Mouse (Mus musculus) erythroblast, embryonic 14.5 days (primary cell): Measurements from ENCODE around the gene Ranbp6. TPM values are rescaled to one million over a fixed set of nuclear protein-coding genes. Genes with fewer than 3 reads are reported as not detected.

Experiments used
- H3K27me3 ChIP-seq: 2 replicates; pipeline ENCODE4 v1.6.1; 2012; ENCODE audit warnings: inconsistent platforms; ENCODE audit not compliant: control insufficient read depth
- H3K36me3 ChIP-seq: 2 replicates; pipeline ENCODE4 v1.6.1; 2012; ENCODE audit warnings: mild to moderate bottlenecking, inconsistent platforms; ENCODE audit not compliant: control insufficient read depth
- H3K4me1 ChIP-seq: 2 replicates; pipeline ENCODE4 v1.6.1; 2012; ENCODE audit warnings: inconsistent platforms; ENCODE audit not compliant: control insufficient read depth
- H3K4me3 ChIP-seq: replicated peaks from 2 replicates; pipeline ENCODE3; 2012; ENCODE audit warnings: moderate library complexity, mild to moderate bottlenecking, inconsistent platforms
- H3K9me3 ChIP-seq: 2 replicates; pipeline ENCODE4 v1.6.1; 2012; ENCODE audit warnings: low read length, inconsistent platforms, mixed read lengths; ENCODE audit not compliant: control insufficient read depth
- GATA1 ChIP-seq: IDR thresholded peaks from 2 replicates; pipeline ENCODE4 v1.6.1; 2012; ENCODE audit warnings: low read length, inconsistent platforms, mixed read lengths
- TAL1 ChIP-seq: IDR thresholded peaks from 3 replicates; pipeline ENCODE4 v1.6.1; 2012; ENCODE audit warnings: low read length, inconsistent platforms, mixed read lengths
- polyA plus RNA-seq: library from polyadenylated mRNA; stranded (reverse); fragments of >175 nt; gene quantifications from 2 replicates; pipeline ENCODE4 v1.2.3, GENCODE M21; 2012

Ranbp6 gene
- polyA plus RNA-seq, 1 experiment = 0.04 TPM

DNA sequence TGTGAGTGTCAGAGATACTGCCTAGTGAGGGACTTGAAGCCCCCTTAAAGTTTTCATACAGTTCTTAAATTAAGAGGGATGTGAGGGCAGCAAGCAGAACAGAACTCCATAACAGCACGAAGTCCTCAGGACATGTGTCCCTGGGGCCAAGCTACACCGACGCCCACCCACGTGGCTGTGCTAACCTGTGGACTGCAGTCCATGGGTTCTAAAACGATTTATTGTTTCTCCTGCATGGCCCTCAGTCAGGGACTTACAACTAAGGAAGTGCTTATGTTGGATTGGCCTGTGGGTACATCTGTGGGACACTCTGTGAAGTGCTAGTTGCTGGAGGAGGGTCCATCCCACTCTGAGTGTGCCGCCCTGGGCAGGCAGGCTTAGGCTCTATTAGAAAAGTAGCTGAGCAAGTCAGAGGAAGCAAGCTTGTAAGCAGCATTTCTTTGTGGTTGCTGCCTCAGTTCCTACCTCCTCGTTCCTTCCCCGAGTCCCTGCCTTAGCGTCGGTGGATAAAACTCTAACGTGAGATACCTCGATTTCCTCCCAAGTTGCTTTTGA, 10.8 kb upstream of the Ranbp6 start:
- Histone ChIP-seq H3K4me3 (no peak overlapping the region), H3K4me1 (no peaks in the 10 kb centered on the region), H3K9me3 (no peaks in the 10 kb centered on the region), H3K36me3 (no peaks in the 10 kb centered on the region), H3K27me3 (no peaks in the 10 kb centered on the region)
- no peak for TF ChIP-seq GATA1
- no peak for TF ChIP-seq TAL1

DNA sequence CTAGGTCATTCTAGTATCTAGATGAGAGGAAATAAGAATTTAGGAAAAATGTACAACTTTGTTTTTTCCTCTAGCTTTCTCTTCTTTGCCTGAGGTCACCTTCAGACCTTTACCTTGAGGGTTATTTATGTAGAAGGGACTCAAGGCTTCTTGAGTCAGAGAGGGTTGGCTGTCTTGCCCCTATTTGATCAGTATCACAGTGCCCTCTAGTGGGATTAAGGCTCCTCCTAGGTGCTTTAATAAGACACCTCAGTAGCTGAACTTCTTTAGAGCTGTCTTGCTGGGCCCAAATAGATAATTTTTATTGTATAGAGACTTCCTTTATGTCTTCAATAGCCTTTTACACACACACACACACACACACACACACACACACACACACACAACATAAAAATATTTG, 8.2 kb upstream of the Ranbp6 start:
- H3K9me3 ChIP-seq = no peaks in the 10 kb centered on the region
- H3K36me3 ChIP-seq = no peaks in the 10 kb centered on the region
- TF ChIP-seq TAL1 (no peak), GATA1 (no peak)
- H3K4me3 ChIP-seq = no peak overlapping the region
- H3K4me1 ChIP-seq = no peaks in the 10 kb centered on the region
- peaks cover 6% of the 10 kb centered on the region for H3K27me3 ChIP-seq

DNA sequence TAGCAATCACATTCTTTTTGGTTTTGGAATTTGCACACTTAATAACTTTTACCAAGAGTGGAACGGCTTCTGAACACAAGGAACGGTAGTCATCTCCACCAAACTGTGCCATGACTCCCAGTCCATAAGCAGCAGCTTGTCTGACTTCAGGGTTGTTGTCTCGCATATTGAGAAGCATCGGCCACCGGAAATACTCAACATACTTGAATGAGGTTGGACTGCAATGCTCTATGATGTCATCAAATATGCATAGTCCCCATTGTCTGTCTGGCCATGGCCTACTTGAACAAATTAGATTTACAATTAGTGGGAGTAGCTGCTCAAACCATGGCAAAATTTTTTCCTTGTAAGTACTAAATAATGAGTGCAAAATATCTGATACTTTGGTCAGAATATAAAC, 2.8 kb downstream of the Ranbp6 start:
- H3K4me1 ChIP-seq = peaks cover 32% of the 10 kb centered on the region
- H3K9me3 ChIP-seq = peaks cover 4% of the 10 kb centered on the region; the same call in 1 of the 2 replicates
- H3K27me3 ChIP-seq = 0 out of 2 replicates have a peak, but pooled peaks cover 4% of the 10 kb centered on the region
- peaks cover 31% of the 10 kb centered on the region for H3K36me3 ChIP-seq
- no peak for TF ChIP-seq GATA1
- no peak for TF ChIP-seq TAL1
- H3K4me3 ChIP-seq = no peak overlapping the region

DNA sequence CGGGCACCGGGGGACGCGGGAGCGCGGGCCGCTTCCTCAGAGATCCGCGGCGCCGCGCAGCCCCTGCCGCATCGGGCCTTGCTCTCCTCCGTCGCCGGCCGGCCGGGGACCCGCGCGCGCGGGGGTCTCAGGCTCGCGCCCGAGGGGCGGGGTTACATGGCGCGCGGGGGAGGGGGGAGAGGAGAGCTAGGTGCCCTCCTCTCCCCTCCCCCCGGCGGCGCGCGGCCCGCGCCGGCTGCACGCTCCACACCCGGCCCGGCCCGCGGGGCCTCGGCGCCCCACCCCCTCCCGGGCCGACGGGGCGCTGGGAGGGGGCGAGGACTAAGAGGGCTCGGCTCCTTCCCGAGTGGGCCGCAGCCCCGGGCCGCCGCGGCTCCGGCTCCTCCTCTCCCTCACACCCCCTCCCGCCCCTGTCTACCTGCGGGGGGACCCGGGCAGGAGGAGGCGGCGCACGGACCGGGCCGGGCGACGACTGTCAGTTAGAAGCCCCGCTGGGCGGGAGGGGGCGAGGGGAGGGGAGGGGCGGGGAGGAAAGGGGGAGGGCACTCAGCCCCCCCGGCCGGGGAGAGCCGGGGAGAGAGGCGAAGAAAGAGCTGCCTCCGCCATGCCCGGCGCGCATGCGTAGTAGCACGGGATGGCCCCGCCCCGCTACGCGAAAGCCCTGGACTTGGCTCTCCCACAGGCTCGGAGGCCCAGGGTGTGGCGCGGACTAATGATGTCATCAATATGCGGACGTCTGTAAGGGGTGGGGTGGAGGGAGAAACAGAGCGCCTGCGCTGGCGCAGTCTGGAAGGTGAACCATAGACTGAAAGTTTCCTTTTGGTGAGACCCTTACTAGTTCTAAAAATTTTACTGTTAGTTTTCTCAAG, 6.6 kb downstream of the Ranbp6 start, which contains the start of gene 9930021J03Rik:
TSS of gene 9930021J03Rik (minus strand) at position 73 of the 869 bp plus-strand sequence.
- Histone ChIP-seq H3K4me3 (peak within 1 kb of the TSS; percentile 94), H3K9me3 (peaks cover 4% of the 10 kb centered on the region; the same call in 1 of the 2 replicates), H3K36me3 (peaks cover 28% of the 10 kb centered on the region), H3K27me3 (no peaks in the 10 kb centered on the region), H3K4me1 (peaks cover 32% of the 10 kb centered on the region)
- no peak for TF ChIP-seq TAL1
- no peak for TF ChIP-seq GATA1

DNA sequence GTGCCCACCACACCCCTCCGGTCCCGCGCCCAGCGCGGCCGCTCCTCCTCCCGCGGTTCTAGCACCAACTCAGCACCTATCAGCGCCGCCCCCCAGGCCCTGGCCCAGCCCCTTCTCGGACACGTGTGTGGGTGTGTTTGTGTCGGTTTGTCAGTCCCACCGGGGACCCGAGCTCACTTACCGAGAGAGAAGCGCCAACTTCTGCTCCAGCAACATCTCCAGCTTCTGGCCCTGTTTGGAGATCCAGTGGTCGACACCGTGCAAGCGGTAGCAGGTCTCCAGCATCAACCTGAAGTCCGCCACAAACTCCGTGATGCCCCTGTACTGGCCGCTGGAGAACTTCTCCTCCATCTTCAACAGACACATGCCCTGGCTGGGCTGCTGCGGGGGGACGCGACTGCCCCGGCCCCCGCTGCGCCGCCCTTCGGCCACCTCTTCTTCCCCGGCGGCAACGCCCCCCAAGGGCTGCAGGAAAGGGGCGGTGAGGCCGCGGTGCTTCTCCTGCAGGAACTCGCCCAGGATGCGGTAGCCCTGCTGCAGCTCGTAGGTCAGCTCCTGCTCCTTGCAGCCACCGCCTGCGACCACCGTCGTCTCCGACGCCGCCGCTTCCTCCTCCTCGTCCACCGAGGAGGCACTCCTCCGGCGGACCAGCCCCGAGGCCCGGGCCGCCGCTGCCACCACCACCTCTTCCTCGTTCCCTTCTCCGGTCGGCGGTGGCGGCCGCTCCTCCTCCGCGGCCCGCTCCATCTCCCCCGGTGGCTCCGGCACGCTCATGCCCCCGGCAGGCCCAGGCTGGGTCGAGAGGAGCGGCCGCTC, 7.5 kb downstream of the Ranbp6 start:
- Histone ChIP-seq H3K27me3 (no peaks in the 10 kb centered on the region), H3K36me3 (peaks cover 19% of the 10 kb centered on the region), H3K4me1 (peaks cover 32% of the 10 kb centered on the region), H3K9me3 (0 out of 2 replicates have a peak, but pooled peaks cover 2% of the 10 kb centered on the region), H3K4me3 (peak overlapping the region; percentile 94)
- no peak for TF ChIP-seq TAL1
- TF ChIP-seq GATA1 = no peak

DNA sequence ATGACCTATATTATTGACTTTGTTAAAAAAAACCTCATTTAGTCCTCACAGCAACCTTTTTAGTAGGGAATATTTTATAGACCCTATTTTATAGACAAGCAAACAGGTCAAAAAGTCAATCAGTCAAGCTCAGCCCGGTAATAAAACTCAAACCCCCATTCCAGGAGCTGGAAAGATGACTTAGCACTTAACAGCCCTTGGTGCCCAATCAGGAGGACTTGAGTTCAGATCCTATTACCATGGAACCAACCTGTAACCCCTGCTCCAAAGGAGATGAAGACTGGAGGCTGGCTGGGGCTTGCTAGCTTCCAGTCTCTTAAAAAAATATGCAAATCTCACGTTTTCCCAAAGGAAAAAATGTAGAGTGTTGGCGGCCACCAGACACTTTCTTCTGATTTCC, 8.8 kb downstream of the Ranbp6 start:
- H3K9me3 ChIP-seq = no peaks in the 10 kb centered on the region

DNA sequence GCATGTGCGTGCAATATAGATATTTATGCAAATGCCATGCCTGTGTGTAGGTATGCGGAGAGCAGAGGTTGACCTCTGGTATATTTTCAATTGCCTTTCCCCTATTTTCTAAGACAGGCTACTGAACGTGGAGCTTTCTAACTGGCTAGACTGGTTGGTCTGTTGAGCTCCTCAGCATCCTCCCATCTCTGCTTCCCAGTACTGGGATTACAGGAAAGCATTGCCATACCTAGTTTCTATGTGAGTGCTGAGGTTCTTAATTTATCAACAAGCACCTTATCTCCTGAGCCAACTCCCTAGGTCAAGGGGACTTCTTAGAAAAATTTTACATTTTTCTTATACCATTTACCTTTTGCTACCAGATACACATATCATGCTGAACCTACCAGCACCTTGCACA, 15.4 kb downstream of the Ranbp6 start:
- H3K27me3 ChIP-seq = no peaks in the 10 kb centered on the region
- H3K9me3 ChIP-seq = no peaks in the 10 kb centered on the region
- peaks cover 2% of the 10 kb centered on the region; the same call in 1 of the 2 replicates for H3K36me3 ChIP-seq
- no peak overlapping the region for H3K4me3 ChIP-seq
- H3K4me1 ChIP-seq = peaks cover 28% of the 10 kb centered on the region
- TF ChIP-seq TAL1 (no peak), GATA1 (no peak)

More for the DNA sequence above, 8.8 kb downstream of the Ranbp6 start:
- Histone ChIP-seq H3K27me3 (no peaks in the 10 kb centered on the region), H3K4me3 (peak overlapping the region; percentile 94), H3K36me3 (peaks cover 8% of the 10 kb centered on the region), H3K4me1 (peaks cover 34% of the 10 kb centered on the region)
- TF ChIP-seq GATA1 (no peak), TAL1 (no peak)

DNA sequence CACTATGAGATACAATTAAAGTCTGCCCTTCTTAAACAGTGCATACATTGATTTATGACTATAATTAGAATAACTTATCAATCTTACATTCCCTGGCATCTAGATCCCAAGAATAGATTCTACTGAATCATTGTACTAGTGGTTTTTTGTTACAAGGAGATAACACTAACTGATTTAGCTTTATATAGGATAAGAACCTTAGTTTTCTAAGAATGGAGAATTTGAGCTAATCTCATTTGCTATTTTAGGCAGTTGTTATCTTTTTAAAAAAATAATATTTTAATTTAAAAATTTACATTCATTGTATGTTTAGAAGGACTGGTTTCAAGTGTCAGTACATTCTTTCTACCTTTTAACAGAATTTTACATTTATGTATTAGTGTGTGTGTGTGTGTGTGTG, 24.8 kb downstream of the Ranbp6 start:
- H3K4me1 ChIP-seq = peaks cover 2% of the 10 kb centered on the region

DNA sequence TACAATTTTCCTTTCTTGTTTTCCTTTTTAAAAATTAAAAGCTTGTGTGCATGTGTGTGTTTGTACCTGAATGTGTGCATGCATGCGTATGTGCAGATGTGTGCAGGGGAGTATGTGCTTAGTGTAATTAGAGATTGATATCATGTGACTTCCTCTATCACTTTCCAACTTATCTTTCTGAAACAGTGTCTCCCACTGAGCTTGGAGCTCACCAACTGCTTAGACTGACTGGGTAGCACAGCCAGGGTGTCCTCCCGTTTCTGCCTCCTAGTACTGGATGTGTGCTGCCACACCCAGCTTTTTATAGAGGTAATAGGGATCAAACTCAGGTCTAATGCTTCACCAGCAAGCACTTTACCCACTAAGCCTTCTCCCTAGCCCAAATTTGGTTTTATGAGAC, 29.9 kb downstream of the Ranbp6 start:
- no peak for TF ChIP-seq GATA1
- H3K27me3 ChIP-seq = no peaks in the 10 kb centered on the region
- H3K4me1 ChIP-seq = peaks cover 5% of the 10 kb centered on the region
- no peak overlapping the region for H3K4me3 ChIP-seq
- H3K9me3 ChIP-seq = no peaks in the 10 kb centered on the region
- peaks cover 11% of the 10 kb centered on the region for H3K36me3 ChIP-seq

More for the DNA sequence above, 24.8 kb downstream of the Ranbp6 start:
- TF ChIP-seq TAL1 (no peak), GATA1 (no peak)
- Histone ChIP-seq H3K36me3 (peaks cover 10% of the 10 kb centered on the region), H3K27me3 (no peaks in the 10 kb centered on the region), H3K9me3 (no peaks in the 10 kb centered on the region), H3K4me3 (no peak overlapping the region)

Other genes with a start within 250 kb of the Ranbp6 start
- gene Ermp1, start 164.6 kb downstream of the Ranbp6 start, polyA plus RNA-seq = 0.43 and 0.45 TPM in 2 replicates
- gene Mlana, start 115.2 kb downstream of the Ranbp6 start, polyA plus RNA-seq = not detected in 2 replicates
- gene 9930021J03Rik, start 7.0 kb downstream of the Ranbp6 start, polyA plus RNA-seq = 0.06 and 0.08 TPM in 2 replicates
- gene Il33, start 112.1 kb upstream of the Ranbp6 start, polyA plus RNA-seq = not detected in 2 replicates
- gene Trpd52l3, start 190.8 kb upstream of the Ranbp6 start, polyA plus RNA-seq = not detected in 2 replicates
- gene Uhrf2, start 217.5 kb upstream of the Ranbp6 start, polyA plus RNA-seq = 0.94 and 1.1 TPM in 2 replicates